Mouse (Mus musculus): Measurements from ENCODE around the gene Coq4. TPM values are rescaled to one million over a fixed set of nuclear protein-coding genes. Genes with fewer than 3 reads are reported as not detected.
"Not testable (repeated sequence)": the region's sequence is repeated elsewhere in the genome, so short reads cannot be mapped to it uniquely, and the experiment has no call there.

Gene Coq4
- polyA plus RNA-seq, 1 experiment from 2014 or later, result 45.4 TPM

DNA sequence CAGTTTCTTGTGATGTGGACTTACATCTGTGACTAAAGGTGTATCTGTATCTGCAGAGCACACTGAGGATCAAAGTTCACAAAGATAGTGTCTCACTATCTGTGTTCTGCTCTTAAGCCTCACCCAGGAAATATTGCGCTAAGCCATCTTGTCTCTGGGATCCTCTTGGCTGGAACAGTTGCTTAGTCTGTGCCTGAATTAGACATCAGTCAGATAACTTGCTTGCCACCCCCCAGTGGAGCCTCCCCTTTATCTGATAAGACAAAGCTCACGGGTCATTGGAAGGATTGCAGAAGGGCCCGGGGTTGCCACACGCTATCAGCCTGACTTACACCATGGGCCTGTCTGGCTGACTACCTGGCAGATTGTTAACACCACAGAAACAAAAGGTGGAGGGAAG is 14.0 kb upstream of the Coq4 start:
- no peak overlapping the region for H3K4me2 ChIP-seq (ENCODE audit: low read depth, severe bottlenecking)
- no peak for DNase-seq (ENCODE audit: low spot score)
- WGBS, result 90% methylated on average over 4 of the region's 4 CpGs
- H3K27me3 ChIP-seq (ENCODE audit: control insufficient read depth, insufficient read depth, low read length), result no peaks in the 10 kb centered on the region
- no peaks in the 10 kb centered on the region for H3K9me3 ChIP-seq (ENCODE audit: control insufficient read depth, low read length)
- H3K36me3 ChIP-seq (ENCODE audit: control insufficient read depth, insufficient read depth, low read length), result peaks cover 12% of the 10 kb centered on the region; the same call in 1 of the 2 replicates
- H3K4me3 ChIP-seq (ENCODE audit: low read depth, low read length), result no peak overlapping the region
- no peak overlapping the region for H3K9ac ChIP-seq (ENCODE audit: low read length)
- ATAC-seq (ENCODE audit: insufficient number of reproducible peaks, low FRiP score, low TSS enrichment, low read depth), result no peak
- H3K4me1 ChIP-seq (ENCODE audit: control insufficient read depth, insufficient read depth, low read length), result no peaks in the 10 kb centered on the region
- no peak overlapping the region for H3K27ac ChIP-seq (replicated peaks; ENCODE audit: low read depth, low read length)

DNA sequence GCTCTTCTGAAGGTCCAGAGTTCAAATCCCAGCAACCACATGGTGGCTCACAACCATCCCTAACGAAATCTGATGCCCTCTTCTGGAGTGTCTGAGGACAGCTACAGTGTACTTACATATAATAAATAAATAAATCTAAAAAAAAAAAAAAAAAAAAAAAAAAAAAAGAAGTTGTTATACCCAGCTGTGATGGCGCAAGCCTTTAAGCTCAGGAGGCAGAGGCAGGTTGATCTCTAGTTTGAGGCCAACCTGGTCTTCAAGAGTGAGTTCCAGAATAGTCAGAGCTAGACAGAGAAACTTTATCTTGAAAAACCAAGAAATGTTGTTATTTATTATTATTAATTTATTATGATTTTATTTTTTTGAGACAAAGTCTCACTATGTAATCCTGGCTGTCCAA is 6.0 kb upstream of the Coq4 start:
- not testable (repeated sequence) for H3K9ac ChIP-seq (ENCODE audit: low read length); H3K27me3 ChIP-seq (ENCODE audit: control insufficient read depth, insufficient read depth, low read length); H3K4me1 ChIP-seq (ENCODE audit: control insufficient read depth, insufficient read depth, low read length); ATAC-seq (ENCODE audit: insufficient number of reproducible peaks, low FRiP score, low TSS enrichment, low read depth); DNase-seq (ENCODE audit: low spot score); H3K27ac ChIP-seq (replicated peaks; ENCODE audit: low read depth, low read length); H3K9me3 ChIP-seq (ENCODE audit: control insufficient read depth, low read length); H3K4me3 ChIP-seq (ENCODE audit: low read depth, low read length); H3K4me2 ChIP-seq (ENCODE audit: low read depth, severe bottlenecking)
- WGBS, result 97% methylated on average over 2 of the region's 2 CpGs
- peaks cover 69% of the 10 kb centered on the region for H3K36me3 ChIP-seq (ENCODE audit: control insufficient read depth, insufficient read depth, low read length)

DNA sequence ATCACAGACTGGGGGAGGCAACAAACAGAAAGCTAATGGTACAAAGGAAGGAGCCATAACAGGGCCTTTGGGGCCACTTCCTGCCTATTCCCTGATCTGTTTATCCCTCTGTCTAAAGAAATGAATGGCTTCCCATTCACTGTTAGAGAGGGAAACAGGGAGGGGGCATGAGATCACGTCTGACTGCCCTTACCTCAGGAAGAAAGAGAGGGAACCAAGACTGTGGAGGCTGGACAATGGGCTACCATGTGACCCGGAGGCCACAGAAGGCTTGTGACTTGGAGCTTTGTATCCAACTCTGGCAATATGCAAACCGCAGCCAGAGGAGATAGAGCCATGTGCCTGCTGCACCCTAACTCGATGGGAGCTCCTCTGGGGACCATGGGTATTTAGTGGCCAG is 3.0 kb upstream of the Coq4 start:
- 84% methylated on average over 4 of the region's 4 CpGs for WGBS
- Histone ChIP-seq H3K4me2 (ENCODE audit: low read depth, severe bottlenecking) (no peak overlapping the region), H3K27me3 (ENCODE audit: control insufficient read depth, insufficient read depth, low read length) (no peaks in the 10 kb centered on the region), H3K36me3 (ENCODE audit: control insufficient read depth, insufficient read depth, low read length) (peaks cover 49% of the 10 kb centered on the region), H3K27ac (replicated peaks; ENCODE audit: low read depth, low read length) (no peak overlapping the region), H3K4me3 (ENCODE audit: low read depth, low read length) (no peak overlapping the region), H3K9me3 (ENCODE audit: control insufficient read depth, low read length) (peaks cover 8% of the 10 kb centered on the region; the same call in 1 of the 2 replicates), H3K4me1 (ENCODE audit: control insufficient read depth, insufficient read depth, low read length) (peaks cover 2% of the 10 kb centered on the region), H3K9ac (ENCODE audit: low read length) (no peak overlapping the region)
- ATAC-seq (ENCODE audit: insufficient number of reproducible peaks, low FRiP score, low TSS enrichment, low read depth) (no peak), DNase-seq (ENCODE audit: low spot score) (no peak)

DNA sequence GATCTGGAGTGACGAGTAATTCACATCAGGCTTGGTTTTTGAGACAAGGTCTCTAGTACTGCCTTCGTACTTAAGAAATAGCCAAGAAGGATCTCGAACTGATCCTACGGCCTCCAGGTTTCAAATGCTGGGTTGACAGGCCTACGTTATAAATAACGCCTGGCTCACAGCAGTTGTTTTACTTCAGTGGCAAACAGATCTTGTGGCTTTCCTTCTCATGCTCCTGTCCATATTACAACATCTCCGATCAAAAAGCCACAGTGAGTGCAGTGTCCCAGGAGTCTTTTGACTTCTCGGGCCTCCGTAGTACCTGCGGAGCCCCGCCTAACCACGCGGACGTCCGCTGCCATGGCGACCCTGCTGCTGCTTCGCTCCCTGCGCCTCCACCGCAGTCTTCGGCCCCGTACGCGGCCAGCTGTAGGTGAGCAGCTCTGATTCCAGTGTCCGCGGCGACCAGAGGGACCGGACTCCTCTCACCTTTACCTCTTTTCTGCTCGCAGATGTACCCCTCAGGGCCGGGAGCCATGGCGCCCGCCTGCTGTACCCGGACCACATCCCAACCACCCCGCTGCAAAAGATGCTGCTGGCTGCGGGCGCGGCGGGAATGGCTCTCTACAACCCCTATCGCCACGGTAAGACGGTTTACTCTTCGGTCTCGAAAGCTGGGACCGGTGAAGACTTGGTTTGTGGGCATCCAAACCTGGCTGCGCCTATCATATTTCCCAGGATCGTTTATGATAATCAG is 816 bp downstream of the Coq4 start, which contains the start of gene Trub2:
Gene Trub2, minus strand, starts transcription at position 566 of the 745 bp plus-strand sequence.
- peak within 1 kb of the TSS; percentile 76 for H3K4me2 ChIP-seq (ENCODE audit: low read depth, severe bottlenecking)
- peaks cover 18% of the 10 kb centered on the region for H3K36me3 ChIP-seq (ENCODE audit: control insufficient read depth, insufficient read depth, low read length)
- H3K4me3 ChIP-seq (ENCODE audit: low read depth, low read length), result peak within 1 kb of the TSS; percentile 87
- ATAC-seq (ENCODE audit: insufficient number of reproducible peaks, low FRiP score, low TSS enrichment, low read depth), result peak; percentile 61
- WGBS, result under 1% methylated on average over 45 of the region's 45 CpGs
- peaks cover 2% of the 10 kb centered on the region for H3K4me1 ChIP-seq (ENCODE audit: control insufficient read depth, insufficient read depth, low read length)
- H3K9me3 ChIP-seq (ENCODE audit: control insufficient read depth, low read length), result no peaks in the 10 kb centered on the region
- H3K9ac ChIP-seq (ENCODE audit: low read length), result peak within 1 kb of the TSS; percentile 74
- no peak within 1 kb of the TSS; the same call in 1 of the 2 replicates for H3K27ac ChIP-seq (replicated peaks; ENCODE audit: low read depth, low read length)
- no peaks in the 10 kb centered on the region for H3K27me3 ChIP-seq (ENCODE audit: control insufficient read depth, insufficient read depth, low read length)
- peak; percentile 85 for DNase-seq (ENCODE audit: low spot score)

DNA sequence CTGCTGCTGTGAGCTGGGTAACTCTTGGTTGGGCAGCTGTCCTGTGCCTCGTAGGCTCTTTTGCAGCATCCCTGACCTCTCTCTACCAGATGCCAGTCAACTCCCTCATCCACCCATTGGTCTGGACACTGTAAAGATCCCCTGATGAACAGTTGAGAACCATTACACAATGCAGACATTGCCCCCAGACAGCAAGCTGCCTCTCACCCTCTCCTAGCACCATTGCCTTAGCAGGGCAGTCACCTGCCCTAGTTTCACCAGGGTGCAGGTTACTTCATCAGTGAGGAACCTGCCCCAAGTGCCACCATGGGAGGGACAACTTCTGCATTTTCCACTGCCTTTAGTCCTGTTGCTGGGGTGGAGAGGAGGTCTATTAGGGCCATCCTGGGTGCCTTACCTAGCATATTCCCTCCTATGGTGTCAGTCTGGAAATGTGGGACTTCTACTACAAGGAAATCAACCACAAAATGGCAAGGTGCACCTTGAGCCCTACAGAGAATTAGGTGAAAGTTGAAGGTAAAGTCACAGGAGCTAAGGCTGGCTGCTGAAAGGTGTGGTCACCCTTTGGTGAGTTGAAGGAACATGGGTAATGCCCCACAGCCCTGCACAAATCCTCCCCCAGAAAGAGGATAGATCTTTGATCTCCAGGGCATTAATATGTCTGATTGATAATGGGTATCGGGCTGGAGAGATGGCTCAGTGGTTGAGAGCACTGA is 5.6 kb downstream of the Coq4 start:
- Histone ChIP-seq H3K9ac (ENCODE audit: low read length) (no peak overlapping the region), H3K4me3 (ENCODE audit: low read depth, low read length) (no peak overlapping the region), H3K27me3 (ENCODE audit: control insufficient read depth, insufficient read depth, low read length) (no peaks in the 10 kb centered on the region), H3K4me1 (ENCODE audit: control insufficient read depth, insufficient read depth, low read length) (no peaks in the 10 kb centered on the region; the same call in 1 of the 2 replicates), H3K9me3 (ENCODE audit: control insufficient read depth, low read length) (no peaks in the 10 kb centered on the region), H3K4me2 (ENCODE audit: low read depth, severe bottlenecking) (no peak overlapping the region), H3K36me3 (ENCODE audit: control insufficient read depth, insufficient read depth, low read length) (peaks cover 4% of the 10 kb centered on the region; the same call in 1 of the 2 replicates), H3K27ac (replicated peaks; ENCODE audit: low read depth, low read length) (no peak overlapping the region)
- ATAC-seq (ENCODE audit: insufficient number of reproducible peaks, low FRiP score, low TSS enrichment, low read depth) (no peak), DNase-seq (ENCODE audit: low spot score) (no peak)
- WGBS, result 97% methylated on average over 2 of the region's 2 CpGs

DNA sequence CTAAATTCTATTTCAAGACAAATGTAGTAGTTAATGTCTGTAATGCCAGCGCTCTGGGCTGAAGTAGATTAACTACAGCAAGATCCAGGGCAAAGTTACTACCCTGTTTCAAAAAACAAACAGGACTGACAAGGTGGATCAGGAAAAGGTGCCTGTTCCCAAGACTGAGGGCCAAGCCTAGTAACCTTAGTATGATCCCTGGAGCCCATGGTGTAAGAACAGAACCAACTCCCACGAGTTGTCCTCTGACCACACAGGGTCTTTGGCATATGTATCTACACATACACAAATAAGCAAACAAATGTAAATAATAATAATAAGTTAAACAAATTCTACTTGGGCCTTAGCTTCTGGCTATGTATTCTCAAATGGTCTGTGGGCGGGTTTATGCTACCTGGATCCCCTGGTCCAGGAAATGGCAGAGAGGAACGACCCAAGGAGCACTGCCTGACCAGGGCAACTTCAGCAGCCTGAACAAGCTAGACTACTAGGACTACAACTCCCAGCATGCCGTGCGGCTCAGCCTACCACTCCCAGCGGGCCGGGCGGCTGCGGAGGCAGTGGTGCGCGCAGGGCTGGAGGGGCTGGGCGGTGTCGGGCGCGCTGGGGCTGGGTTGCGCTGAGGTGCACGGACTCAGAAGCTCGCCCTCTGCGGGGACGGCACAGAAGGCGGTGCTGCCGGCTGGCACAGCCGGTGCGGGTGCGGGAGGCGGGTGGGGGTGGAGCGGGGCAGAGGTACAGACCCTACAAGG is 15.0 kb downstream of the Coq4 start, which contains the start of gene Slc27a4:
Gene Slc27a4, plus strand, starts transcription at position 560 of the 752 bp plus-strand sequence.
- ATAC-seq (ENCODE audit: insufficient number of reproducible peaks, low FRiP score, low TSS enrichment, low read depth) (peak; percentile 96), DNase-seq (ENCODE audit: low spot score) (peak; percentile 98)
- Histone ChIP-seq H3K9ac (ENCODE audit: low read length) (peak within 1 kb of the TSS; percentile 63), H3K36me3 (ENCODE audit: control insufficient read depth, insufficient read depth, low read length) (no peaks in the 10 kb centered on the region), H3K4me2 (ENCODE audit: low read depth, severe bottlenecking) (peak within 1 kb of the TSS; percentile 88), H3K9me3 (ENCODE audit: control insufficient read depth, low read length) (no peaks in the 10 kb centered on the region), H3K4me1 (ENCODE audit: control insufficient read depth, insufficient read depth, low read length) (0 out of 2 replicates have a peak, but pooled peaks cover 4% of the 10 kb centered on the region), H3K4me3 (ENCODE audit: low read depth, low read length) (peak within 1 kb of the TSS; percentile 81), H3K27ac (replicated peaks; ENCODE audit: low read depth, low read length) (no peak within 1 kb of the TSS), H3K27me3 (ENCODE audit: control insufficient read depth, insufficient read depth, low read length) (no peaks in the 10 kb centered on the region)
- WGBS, result 6% methylated on average over 25 of the region's 28 CpGs

DNA sequence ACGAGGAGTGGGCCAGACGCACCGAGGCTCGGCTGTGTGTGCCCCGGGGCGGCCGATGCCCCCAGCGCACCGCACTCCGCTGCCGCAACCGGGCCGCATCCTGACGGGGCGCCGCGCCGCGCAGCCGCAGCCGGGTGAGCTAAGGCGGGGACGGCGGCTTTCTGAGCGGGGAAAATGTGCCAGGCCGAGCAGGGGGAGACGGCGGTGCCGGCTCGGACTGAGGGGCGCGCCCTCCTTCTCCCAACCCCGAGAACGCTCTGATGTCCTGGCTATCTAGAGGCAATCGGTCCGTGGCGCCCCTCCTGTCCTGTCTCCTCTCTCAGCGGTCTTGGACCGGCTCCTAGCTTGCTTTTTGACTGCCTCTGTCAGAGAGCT is 15.5 kb downstream of the Coq4 start:
- WGBS, result under 1% methylated on average over 39 of the region's 39 CpGs

DNA sequence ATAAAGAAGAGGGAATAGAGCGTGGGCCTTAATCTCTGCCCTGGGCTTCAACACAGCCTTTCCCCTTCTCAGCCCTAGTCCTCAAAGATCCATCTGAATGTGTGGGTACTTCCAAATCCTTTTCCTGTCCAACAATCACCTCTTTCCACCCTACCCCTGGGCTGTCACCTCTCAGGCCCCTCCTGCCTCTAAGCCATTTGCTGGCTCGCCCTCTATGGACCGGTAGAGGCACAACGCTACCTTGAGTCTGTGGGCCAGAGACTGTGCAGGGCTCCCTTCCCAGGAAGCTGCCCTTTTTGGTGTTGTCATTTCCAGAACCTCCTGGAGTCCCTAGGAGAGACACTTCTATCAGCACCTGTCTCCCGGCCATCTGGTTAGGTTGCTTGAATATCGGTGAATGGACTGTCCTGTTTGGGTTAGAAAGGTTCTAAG is 16.1 kb downstream of the Coq4 start:
- no peak for ATAC-seq (ENCODE audit: insufficient number of reproducible peaks, low FRiP score, low TSS enrichment, low read depth)
- 21% methylated on average over 6 of the region's 6 CpGs for WGBS
- peak; percentile 42 for DNase-seq (ENCODE audit: low spot score)

More for the DNA sequence above, 15.5 kb downstream of the Coq4 start:
- Histone ChIP-seq H3K9me3 (ENCODE audit: control insufficient read depth, low read length) (no peaks in the 10 kb centered on the region), H3K27ac (replicated peaks; ENCODE audit: low read depth, low read length) (no peak overlapping the region), H3K4me2 (ENCODE audit: low read depth, severe bottlenecking) (peak overlapping the region; percentile 88), H3K4me1 (ENCODE audit: control insufficient read depth, insufficient read depth, low read length) (0 out of 2 replicates have a peak, but pooled peaks cover 4% of the 10 kb centered on the region), H3K4me3 (ENCODE audit: low read depth, low read length) (peak overlapping the region; percentile 81), H3K27me3 (ENCODE audit: control insufficient read depth, insufficient read depth, low read length) (no peaks in the 10 kb centered on the region), H3K36me3 (ENCODE audit: control insufficient read depth, insufficient read depth, low read length) (no peaks in the 10 kb centered on the region), H3K9ac (ENCODE audit: low read length) (peak overlapping the region; percentile 63)
- no peak for DNase-seq (ENCODE audit: low spot score)
- ATAC-seq (ENCODE audit: insufficient number of reproducible peaks, low FRiP score, low TSS enrichment, low read depth), result peak; percentile 33

More for the DNA sequence above, 16.1 kb downstream of the Coq4 start:
- peak overlapping the region; percentile 81 for H3K4me3 ChIP-seq (ENCODE audit: low read depth, low read length)
- 0 out of 2 replicates have a peak, but pooled peaks cover 4% of the 10 kb centered on the region for H3K4me1 ChIP-seq (ENCODE audit: control insufficient read depth, insufficient read depth, low read length)
- H3K4me2 ChIP-seq (ENCODE audit: low read depth, severe bottlenecking), result peak overlapping the region; percentile 88
- H3K36me3 ChIP-seq (ENCODE audit: control insufficient read depth, insufficient read depth, low read length), result peaks cover 2% of the 10 kb centered on the region; the same call in 1 of the 2 replicates
- H3K9me3 ChIP-seq (ENCODE audit: control insufficient read depth, low read length), result no peaks in the 10 kb centered on the region
- peak overlapping the region; percentile 63 for H3K9ac ChIP-seq (ENCODE audit: low read length)
- no peaks in the 10 kb centered on the region for H3K27me3 ChIP-seq (ENCODE audit: control insufficient read depth, insufficient read depth, low read length)
- H3K27ac ChIP-seq (replicated peaks; ENCODE audit: low read depth, low read length), result no peak overlapping the region

Data from limb, embryonic 11.5 days (tissue).